Mouse (Mus musculus) stomach, embryonic 15.5 days (tissue): ENCODE data around the gene Enc1. TPM values are rescaled to one million over a fixed set of nuclear protein-coding genes. Genes with fewer than 3 reads are reported as not detected.
"Not testable (repeated sequence)": the region's sequence is repeated elsewhere in the genome, so short reads cannot be mapped to it uniquely, and the experiment has no call there.

ENCODE experiments used
- ATAC-seq: fragments of 200-750 bp; cut with Nextera tagmentation; 2 replicates; pipeline ENCODE4 v1.8.0; 2017; ENCODE audit warnings: low read depth, moderate number of reproducible peaks, moderate TSS enrichment; ENCODE audit not compliant: insufficient read depth, low FRiP score
- H3K27ac ChIP-seq: fragments of 300-500 bp; sonication (generic); 2 replicates; pipeline ENCODE4 v1.5.1; 2015; ENCODE audit warnings: mild to moderate bottlenecking, inconsistent platforms
- H3K27me3 ChIP-seq: fragments of 300-500 bp; sonication (generic); replicated peaks from 2 replicates; pipeline ENCODE4 v1.6.1; 2015; ENCODE audit warnings: inconsistent platforms
- H3K36me3 ChIP-seq: fragments of 300-500 bp; sonication (generic); 2 replicates; pipeline ENCODE4 v1.6.1; 2015; ENCODE audit warnings: inconsistent platforms
- H3K4me1 ChIP-seq: fragments of 300-500 bp; sonication (generic); 2 replicates; pipeline ENCODE4 v1.6.1; 2015; ENCODE audit warnings: inconsistent platforms
- H3K4me2 ChIP-seq: fragments of 300-500 bp; sonication (generic); 2 replicates; pipeline ENCODE4 v1.6.1; 2015; ENCODE audit warnings: mild to moderate bottlenecking, inconsistent platforms
- H3K4me3 ChIP-seq: fragments of 300-500 bp; sonication (generic); replicated peaks from 2 replicates; pipeline ENCODE4 v1.5.1; 2015; ENCODE audit warnings: inconsistent platforms
- H3K9ac ChIP-seq: fragments of 300-500 bp; sonication (generic); 2 replicates; pipeline ENCODE4 v1.6.1; 2015; ENCODE audit warnings: inconsistent platforms
- H3K9me3 ChIP-seq: fragments of 300-500 bp; sonication (generic); 2 replicates; pipeline ENCODE4 v1.6.1; 2016; ENCODE audit warnings: inconsistent platforms
- WGBS: fragments of 180-500 bp; shearing (Covaris S2); methylation state at CpG from one replicate; pipeline ENCODE4 v1.1.7; 2015; 5-methylcytosine and 5-hydroxymethylcytosine counted together
- polyA plus RNA-seq: library from polyadenylated mRNA; unstranded; fragments of >200 nt; fragmentation: Nextera tagmentation; extraction: Ambion mirVana; gene quantifications from 2 replicates; pipeline ENCODE4 v1.2.1, GENCODE M21; 2015

Enc1 gene
- polyA plus RNA-seq, 1 experiment from 2014 or later, result 7.2 TPM

DNA sequence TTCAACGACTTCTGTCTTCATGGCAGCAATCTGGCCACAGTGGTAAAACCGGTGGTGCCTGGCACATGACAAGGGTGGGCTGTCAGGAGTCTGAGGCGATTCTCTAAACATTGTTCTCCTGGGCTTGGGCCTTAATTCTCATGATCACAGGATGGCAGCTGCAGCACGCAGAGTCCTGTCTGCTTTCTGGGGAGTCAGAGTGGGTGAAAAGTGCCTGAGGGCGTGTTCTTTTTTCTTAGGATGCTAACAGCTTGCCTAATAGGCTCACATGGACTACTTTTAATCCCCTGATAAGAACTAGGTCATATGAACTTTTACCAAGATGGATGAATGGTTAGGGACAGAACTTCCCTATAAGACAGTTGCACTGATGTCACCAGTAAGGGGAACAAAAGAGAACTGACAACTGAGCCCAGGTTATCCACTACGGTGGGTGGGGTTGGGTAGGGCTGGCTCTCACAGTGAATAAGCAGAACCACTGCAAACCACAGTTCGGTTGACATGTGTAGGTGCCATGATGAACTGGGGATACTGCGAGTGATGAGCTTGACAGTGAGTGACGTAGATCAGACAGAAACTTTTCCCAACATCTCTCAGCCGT, 13.8 kb downstream of the Enc1 start:
- no peaks in the 10 kb centered on the region for H3K9me3 ChIP-seq
- H3K27ac ChIP-seq, result no peak overlapping the region
- H3K4me2 ChIP-seq, result no peak overlapping the region
- ATAC-seq, result no peak
- H3K9ac ChIP-seq, result no peak overlapping the region
- 79% methylated on average over 10 of the region's 10 CpGs for WGBS
- H3K36me3 ChIP-seq, result peaks cover 5% of the 10 kb centered on the region; the same call in 1 of the 2 replicates
- peaks cover 7% of the 10 kb centered on the region; the same call in 1 of the 2 replicates for H3K4me1 ChIP-seq
- H3K4me3 ChIP-seq, result no peak overlapping the region
- H3K27me3 ChIP-seq, result no peaks in the 10 kb centered on the region

DNA sequence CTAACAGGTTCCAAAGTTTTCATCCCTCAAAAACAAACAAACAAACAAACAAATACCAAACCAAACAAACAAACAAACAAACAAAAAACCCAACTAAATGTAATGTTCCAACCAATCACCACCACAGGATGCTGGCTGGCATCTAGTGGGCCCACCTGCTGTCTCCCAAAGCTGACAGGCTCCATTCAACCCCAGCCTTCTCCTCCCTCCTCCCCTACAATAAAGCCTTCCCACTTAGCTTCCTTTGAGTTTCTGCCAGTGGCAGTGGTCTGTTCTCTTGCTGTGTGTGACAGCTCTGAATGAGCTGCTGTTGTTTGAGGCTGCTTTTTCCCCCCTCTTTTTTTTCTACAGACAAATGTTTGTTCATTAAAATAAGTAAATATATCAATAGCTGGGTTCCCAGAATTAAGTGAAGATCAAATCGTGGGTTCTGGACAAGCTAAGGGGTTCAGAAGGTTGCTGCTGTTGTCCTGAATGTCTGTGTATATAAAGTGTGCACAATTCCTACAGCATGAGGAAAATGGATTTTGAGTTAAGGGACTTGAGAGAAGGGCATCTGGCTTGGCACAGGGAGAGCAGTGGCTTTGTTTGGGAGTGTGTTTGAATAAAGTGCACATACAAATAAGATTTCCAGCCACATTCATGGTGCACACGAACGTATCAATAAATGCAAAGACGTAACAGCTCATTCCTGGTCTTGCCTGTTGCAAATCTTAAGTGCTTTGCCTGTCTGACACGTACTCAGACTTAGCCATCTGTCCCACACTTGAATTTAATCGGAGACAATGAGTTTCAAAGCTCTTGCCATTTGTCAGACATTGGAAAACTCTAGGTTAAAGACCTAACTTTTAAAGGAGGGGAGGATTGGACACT, 15.3 kb downstream of the Enc1 start:
- Histone ChIP-seq H3K4me1 (peaks cover 9% of the 10 kb centered on the region; the same call in 1 of the 2 replicates), H3K4me2 (no peak overlapping the region), H3K27ac (no peak overlapping the region), H3K9ac (no peak overlapping the region), H3K27me3 (no peaks in the 10 kb centered on the region), H3K4me3 (no peak overlapping the region), H3K36me3 (no peaks in the 10 kb centered on the region), H3K9me3 (no peaks in the 10 kb centered on the region)
- 44% methylated on average over 6 of the region's 6 CpGs for WGBS
- ATAC-seq, result no peak

DNA sequence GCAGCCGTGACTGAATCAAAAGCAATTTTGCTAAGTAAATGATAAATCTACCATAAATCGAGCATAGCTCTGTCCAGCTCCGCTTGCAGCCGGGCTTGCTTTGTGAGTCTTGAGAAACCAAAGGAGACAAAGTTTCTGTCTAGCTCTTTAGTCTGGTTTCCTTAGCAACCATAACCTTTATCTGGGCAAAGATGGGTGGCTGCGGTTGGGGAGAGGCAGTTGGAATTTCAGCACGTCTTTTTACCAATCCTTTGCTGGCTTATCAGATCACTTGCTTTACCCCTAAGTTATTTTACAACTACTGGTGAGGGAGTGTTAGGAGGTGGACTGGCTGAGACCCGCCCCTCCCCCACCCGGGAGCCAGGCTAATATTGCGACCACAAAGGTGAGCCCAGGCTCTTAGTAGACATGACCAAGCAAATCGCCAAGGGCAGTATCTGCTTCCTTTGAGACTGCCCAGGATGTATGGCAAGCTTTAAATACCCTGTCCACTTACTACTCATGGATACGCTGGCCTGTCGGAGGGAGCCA, 16.0 kb downstream of the Enc1 start:
- 37% methylated on average over 12 of the region's 12 CpGs for WGBS
- ATAC-seq, result no peak

DNA sequence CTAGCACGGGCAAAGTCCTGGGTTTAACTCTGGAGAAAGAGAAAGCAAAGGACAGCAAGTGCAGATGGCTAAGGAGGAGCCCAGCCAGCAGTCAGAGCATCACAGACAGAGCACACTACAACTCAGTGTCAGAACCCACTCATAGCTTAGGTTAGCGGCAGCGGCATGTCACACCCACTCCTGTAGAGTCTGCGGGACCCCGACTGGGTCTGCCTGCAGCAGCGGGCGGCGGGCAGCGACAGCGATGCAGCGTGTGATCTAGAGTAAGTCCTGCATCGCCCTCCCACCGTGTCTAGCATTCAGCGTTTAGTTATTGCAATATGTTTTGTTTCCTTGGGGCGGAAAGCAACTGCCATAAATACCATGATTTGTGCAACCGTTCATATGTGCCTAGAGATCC, 18.4 kb downstream of the Enc1 start:
- no peak overlapping the region for H3K27ac ChIP-seq
- no peaks in the 10 kb centered on the region for H3K36me3 ChIP-seq
- no peaks in the 10 kb centered on the region for H3K27me3 ChIP-seq
- H3K4me2 ChIP-seq, result no peak overlapping the region
- H3K9me3 ChIP-seq, result no peaks in the 10 kb centered on the region
- H3K4me3 ChIP-seq, result no peak overlapping the region
- peaks cover 7% of the 10 kb centered on the region; the same call in 1 of the 2 replicates for H3K4me1 ChIP-seq
- WGBS, result 79% methylated on average over 16 of the region's 16 CpGs
- H3K9ac ChIP-seq, result no peak overlapping the region
- ATAC-seq, result no peak

More for the DNA sequence above, 16.0 kb downstream of the Enc1 start:
- no peak overlapping the region for H3K27ac ChIP-seq
- H3K4me1 ChIP-seq, result peaks cover 7% of the 10 kb centered on the region; the same call in 1 of the 2 replicates
- no peak overlapping the region for H3K4me3 ChIP-seq
- no peak overlapping the region for H3K4me2 ChIP-seq
- no peaks in the 10 kb centered on the region for H3K9me3 ChIP-seq
- H3K36me3 ChIP-seq, result no peaks in the 10 kb centered on the region
- no peaks in the 10 kb centered on the region for H3K27me3 ChIP-seq
- H3K9ac ChIP-seq, result no peak overlapping the region

DNA sequence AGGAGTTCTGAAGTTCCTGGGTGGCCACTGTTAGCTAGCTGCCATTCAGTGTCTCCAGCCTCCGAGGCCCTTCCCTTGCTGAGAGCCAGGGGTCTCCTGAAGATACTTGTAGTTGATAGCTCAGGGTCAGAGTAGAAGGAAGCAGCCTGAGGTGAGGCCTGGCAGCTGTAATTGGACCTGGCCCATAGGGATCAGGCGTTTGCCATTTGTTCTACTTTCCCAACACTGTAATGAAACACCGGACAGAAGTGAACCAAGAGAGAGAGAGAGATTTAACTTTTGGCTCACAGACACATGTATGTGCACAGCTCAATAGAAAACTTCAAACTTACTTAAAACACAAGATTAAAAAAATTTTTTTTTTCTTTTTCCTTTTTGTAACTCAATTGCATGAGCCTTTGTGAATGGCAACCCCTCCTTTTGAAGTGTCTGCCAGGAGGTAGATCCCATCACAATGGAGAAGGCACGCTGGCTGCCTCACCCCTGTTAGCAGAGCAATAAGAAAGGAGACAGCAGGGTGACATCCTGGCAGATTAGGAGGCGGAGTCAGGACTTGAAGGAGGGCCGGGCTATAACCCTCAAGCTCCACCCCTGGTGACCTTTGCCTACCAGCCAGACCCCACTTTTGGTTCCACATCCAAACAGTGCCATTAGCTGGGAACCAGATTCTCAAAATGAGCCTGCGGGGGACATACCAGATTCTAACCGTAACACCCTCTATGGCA, 19.7 kb downstream of the Enc1 start:
- Histone ChIP-seq H3K9ac (no peak overlapping the region), H3K4me2 (no peak overlapping the region), H3K36me3 (no peaks in the 10 kb centered on the region), H3K27ac (no peak overlapping the region), H3K4me3 (no peak overlapping the region), H3K4me1 (peaks cover 7% of the 10 kb centered on the region; the same call in 1 of the 2 replicates), H3K9me3 (no peaks in the 10 kb centered on the region), H3K27me3 (no peaks in the 10 kb centered on the region)
- no peak for ATAC-seq
- WGBS, result 56% methylated on average over 8 of the region's 8 CpGs

DNA sequence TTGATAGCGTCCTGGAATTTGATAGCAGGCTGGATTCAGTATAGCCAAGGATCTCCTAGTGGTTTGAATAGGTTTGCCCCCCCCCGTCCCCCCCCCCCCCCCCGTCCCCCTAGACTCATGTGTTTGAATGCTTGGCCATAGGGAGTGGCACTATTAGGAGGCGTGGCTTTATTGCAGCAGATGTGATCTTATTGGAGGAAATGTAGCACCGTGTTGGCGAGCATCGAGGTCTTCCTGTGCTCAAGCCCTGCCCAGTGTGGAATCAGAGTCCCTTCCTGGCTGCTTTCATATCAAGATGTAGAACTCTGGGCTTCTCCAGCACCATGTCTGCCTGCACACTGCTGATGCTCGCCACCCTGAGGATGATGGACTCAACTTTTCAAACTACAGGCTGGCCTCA, 20.6 kb downstream of the Enc1 start:
- H3K9me3 ChIP-seq, result no peaks in the 10 kb centered on the region
- no peaks in the 10 kb centered on the region for H3K36me3 ChIP-seq
- no peak overlapping the region for H3K4me2 ChIP-seq
- ATAC-seq, result no peak; the same call in 1 of the 2 replicates
- H3K27ac ChIP-seq, result no peak overlapping the region
- H3K4me1 ChIP-seq, result peaks cover 7% of the 10 kb centered on the region; the same call in 1 of the 2 replicates
- WGBS, result 39% methylated on average over 8 of the region's 8 CpGs
- H3K27me3 ChIP-seq, result no peaks in the 10 kb centered on the region
- no peak overlapping the region for H3K9ac ChIP-seq
- H3K4me3 ChIP-seq, result no peak overlapping the region

DNA sequence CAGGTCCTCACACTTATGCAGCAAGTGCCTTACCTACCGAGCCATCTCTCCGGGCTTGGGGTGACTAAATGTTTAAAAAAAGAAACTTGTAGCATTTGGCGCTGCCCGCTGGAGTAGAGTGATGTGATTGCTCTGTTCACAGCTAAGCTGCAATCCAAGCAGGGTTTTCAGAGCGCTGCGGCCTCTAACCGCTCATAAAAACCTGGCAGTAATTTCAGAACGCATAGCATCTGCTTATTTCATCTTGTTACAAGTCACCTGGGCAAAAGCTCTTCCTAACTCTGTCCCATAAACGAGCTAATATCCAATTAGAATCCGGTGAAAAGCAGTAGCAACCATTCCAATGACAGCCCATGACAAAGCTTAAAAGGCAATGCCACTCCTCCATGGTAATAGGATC, 21.8 kb downstream of the Enc1 start:
- Histone ChIP-seq H3K4me1 (0 out of 2 replicates have a peak, but pooled peaks cover 2% of the 10 kb centered on the region), H3K4me2 (no peak overlapping the region), H3K36me3 (no peaks in the 10 kb centered on the region), H3K27me3 (no peaks in the 10 kb centered on the region), H3K9ac (no peak overlapping the region), H3K9me3 (no peaks in the 10 kb centered on the region), H3K4me3 (no peak overlapping the region), H3K27ac (no peak overlapping the region)
- 80% methylated on average over 10 of the region's 10 CpGs for whole genome bisulfite sequencing
- no peak for ATAC-seq

DNA sequence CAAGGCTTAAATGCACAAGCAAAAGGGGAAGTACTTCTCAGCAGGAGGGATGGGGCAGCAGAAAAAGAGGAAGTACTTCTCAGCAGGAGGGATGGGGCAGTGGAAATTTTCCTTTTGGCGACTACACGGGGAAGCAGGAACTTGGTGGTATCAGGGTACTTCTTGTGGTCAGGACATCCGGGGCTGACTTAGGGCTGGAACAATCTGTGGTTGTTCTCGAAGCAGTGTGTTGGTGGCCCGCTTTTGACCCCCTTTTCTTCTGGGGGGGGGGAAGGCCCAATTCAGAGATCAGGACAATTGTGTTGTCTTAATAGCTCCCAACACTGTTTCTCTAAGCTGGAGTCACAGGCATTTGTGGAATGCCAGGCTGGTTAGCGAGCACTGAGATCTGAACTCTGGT, 24.6 kb downstream of the Enc1 start:
- H3K9me3 ChIP-seq, H3K9ac ChIP-seq, H3K4me2 ChIP-seq, H3K4me1 ChIP-seq, H3K36me3 ChIP-seq, H3K27me3 ChIP-seq, H3K4me3 ChIP-seq, ATAC-seq, H3K27ac ChIP-seq: not testable (repeated sequence)
- 87% methylated on average over 6 of the region's 6 CpGs for WGBS

DNA sequence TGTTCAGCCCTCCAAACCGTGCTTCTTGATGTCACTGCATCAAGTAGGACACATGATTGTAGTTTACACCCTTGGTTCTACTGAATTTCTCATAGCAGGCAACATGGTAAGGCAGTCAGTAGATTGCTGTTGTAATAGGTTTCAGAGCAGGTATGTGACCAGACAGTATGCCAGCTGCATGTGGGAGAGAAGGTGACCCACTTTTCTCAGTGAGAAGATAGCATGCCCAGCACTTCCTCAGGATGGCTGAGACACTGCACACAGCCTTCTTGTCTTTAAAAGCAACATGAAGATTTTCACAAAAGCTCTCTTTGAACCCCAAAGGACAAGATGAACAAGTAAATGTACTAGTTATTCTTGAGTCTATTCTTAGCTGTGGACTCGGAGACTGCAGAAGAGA, 29.8 kb downstream of the Enc1 start:
- Histone ChIP-seq H3K9ac (no peak overlapping the region), H3K4me1 (no peaks in the 10 kb centered on the region), H3K36me3 (no peaks in the 10 kb centered on the region), H3K4me2 (no peak overlapping the region), H3K4me3 (no peak overlapping the region), H3K27me3 (no peaks in the 10 kb centered on the region), H3K9me3 (no peaks in the 10 kb centered on the region), H3K27ac (no peak overlapping the region)
- ATAC-seq, result no peak
- WGBS, result 73% methylated on average over 2 of the region's 2 CpGs

DNA sequence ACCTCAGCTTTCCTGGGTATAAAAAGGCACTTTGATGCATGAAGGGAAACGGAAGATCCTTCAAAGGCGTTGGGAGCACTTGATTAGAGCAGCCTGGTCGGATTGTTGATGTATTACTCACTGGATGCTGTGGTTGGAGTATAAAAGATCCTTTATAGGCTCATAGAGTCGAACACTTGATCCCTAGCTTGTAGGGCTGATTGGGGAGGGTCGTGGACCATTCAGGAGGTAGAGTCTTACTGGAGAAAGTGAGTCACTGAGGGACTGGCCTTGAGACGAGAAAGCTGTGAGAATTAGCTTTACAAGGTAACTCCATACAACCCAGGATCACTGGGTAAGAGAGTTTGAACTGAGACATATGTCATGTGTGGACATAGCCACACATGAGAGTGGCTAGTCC, 30.7 kb downstream of the Enc1 start:
- H3K36me3 ChIP-seq, result no peaks in the 10 kb centered on the region
- H3K4me1 ChIP-seq, result no peaks in the 10 kb centered on the region
- no peak overlapping the region for H3K4me3 ChIP-seq
- H3K9me3 ChIP-seq, result no peaks in the 10 kb centered on the region
- H3K27me3 ChIP-seq, result no peaks in the 10 kb centered on the region
- H3K27ac ChIP-seq, result no peak overlapping the region
- H3K4me2 ChIP-seq, result no peak overlapping the region
- 68% methylated on average over 6 of the region's 6 CpGs for WGBS
- no peak overlapping the region for H3K9ac ChIP-seq
- ATAC-seq, result no peak

DNA sequence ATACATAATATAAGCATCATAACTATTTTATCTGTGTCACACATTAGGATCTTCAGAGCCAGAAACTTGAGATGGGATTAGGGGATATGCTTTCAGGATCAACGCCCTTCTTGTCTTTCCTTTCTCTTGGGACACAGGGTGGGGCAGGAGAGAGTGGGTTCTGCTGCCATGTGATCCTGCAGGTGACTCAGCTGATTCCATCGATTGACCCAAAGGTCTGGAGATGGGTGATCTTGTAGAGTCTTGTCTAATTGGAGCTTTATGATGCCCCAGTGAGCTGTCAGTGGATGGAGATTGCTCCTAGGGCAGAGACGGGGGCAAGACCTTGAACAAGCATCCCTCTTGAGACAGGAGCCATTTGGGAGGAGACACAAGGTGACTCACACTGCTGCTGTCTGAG, 33.9 kb downstream of the Enc1 start:
- no peaks in the 10 kb centered on the region for H3K36me3 ChIP-seq
- no peak overlapping the region for H3K27ac ChIP-seq
- no peaks in the 10 kb centered on the region for H3K27me3 ChIP-seq
- no peak overlapping the region for H3K4me2 ChIP-seq
- no peak overlapping the region for H3K4me3 ChIP-seq
- no peaks in the 10 kb centered on the region for H3K9me3 ChIP-seq
- ATAC-seq, result no peak
- H3K4me1 ChIP-seq, result no peaks in the 10 kb centered on the region
- H3K9ac ChIP-seq, result no peak overlapping the region
- WGBS, result 69% methylated on average over 3 of the region's 3 CpGs

DNA sequence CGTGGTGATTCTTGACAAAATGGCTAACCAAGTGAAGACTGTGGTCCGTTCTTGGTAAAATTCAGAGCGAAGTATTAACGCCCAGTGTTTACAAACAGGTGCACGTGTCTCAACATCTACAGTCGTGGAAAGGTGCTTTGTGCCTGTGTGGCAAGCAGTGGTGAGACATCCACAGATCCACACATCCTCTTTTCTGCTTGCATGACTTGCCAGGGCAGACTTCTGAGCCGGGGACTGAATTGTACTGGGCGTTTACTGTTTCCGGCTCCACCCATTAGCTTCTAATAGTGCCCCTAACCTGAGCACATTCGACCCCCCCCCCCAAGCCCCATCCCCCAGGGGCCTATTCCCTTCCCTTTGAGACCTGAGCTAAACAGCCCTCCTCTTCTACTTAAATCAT, 34.6 kb downstream of the Enc1 start:
- Histone ChIP-seq H3K36me3 (no peaks in the 10 kb centered on the region), H3K27me3 (no peaks in the 10 kb centered on the region), H3K9ac (no peak overlapping the region), H3K4me1 (no peaks in the 10 kb centered on the region), H3K4me3 (no peak overlapping the region), H3K9me3 (no peaks in the 10 kb centered on the region), H3K4me2 (no peak overlapping the region), H3K27ac (no peak overlapping the region)
- ATAC-seq, result no peak
- 71% methylated on average over 10 of the region's 10 CpGs for WGBS
